Mouse (Mus musculus) ES-CJ7 (cell line): ENCODE data around the gene Arid1b.
A peak's percentile ranks its signal among the peaks of the same experiment; 100 is the strongest.

ENCODE experiments used
- DNase-seq: peaks from one replicate; pipeline ENCODE4 v3.0.0; 2011; ENCODE audit warnings: low read depth, low spot score

Gene Arid1b

GRCm38 (mm10) chr17:5372951-5373350 is 378.8 kb downstream of the Arid1b start:
- no peak for DNase-seq

DNA sequence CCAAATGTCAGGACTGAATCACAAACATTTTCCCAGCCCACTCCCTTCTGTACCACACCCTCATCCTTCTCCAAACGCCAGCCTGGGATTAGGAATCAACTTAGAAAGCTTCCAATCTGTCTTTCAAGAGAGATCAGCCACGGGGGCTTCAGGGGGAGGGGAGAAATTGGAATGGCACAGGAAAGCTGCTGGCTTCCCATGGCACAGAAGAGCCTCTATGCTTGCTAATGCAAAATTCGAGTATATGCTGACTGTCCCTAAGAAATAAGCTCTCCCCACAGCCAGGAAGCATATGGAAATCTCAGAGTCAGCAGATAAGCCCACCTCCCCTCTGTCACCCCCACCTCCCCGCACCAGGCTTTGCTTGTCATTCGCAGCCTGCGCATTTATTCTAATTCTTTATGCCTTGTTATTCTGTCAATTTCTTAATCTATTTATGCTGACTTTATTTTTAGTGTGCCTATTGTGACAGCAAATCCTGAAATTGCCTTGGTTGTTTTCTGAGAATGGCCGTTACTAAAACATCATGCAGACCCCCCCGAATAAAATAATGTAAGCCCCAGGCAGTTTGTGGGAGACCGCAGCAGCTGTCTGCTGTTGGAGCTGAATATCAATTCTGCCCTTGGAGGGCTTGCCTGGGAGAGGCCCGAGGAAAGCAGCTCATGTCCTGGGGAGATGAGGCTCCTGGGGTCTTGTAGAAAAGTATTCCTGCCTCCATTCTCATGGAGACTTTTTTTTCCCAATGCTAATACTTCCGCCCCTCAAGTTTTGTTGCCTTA is 383.2 kb downstream of the Arid1b start:
- DNase-seq = no peak

GRCm38 (mm10) chr17:5377930-5378310 is 383.8 kb downstream of the Arid1b start:
- peak; percentile 44 for DNase-seq

DNA sequence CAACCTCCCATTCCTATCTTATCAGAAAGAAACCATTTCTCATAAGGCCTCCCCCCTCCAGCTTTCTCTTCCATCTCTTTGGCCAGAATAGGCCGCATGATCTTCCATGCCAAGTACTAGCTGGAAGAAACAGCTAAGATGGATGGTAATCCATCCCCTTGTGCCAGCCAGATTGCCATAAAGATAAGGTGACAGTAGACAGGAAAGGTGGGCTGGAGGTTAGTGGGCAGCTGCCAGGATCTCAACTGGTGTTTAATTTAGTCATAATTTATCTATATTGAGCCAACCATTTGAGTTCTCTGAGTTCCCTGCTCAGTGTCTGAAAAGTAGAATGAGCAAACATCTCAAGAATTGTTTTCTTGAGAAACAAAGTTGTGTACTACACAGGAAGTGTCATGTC is 391.6 kb downstream of the Arid1b start:
- no peak for DNase-seq

- no peak for DNase-seq
Observed at GRCm38 (mm10) chr17:5386885-5387545, 392.9 kb downstream of the Arid1b start.

DNA sequence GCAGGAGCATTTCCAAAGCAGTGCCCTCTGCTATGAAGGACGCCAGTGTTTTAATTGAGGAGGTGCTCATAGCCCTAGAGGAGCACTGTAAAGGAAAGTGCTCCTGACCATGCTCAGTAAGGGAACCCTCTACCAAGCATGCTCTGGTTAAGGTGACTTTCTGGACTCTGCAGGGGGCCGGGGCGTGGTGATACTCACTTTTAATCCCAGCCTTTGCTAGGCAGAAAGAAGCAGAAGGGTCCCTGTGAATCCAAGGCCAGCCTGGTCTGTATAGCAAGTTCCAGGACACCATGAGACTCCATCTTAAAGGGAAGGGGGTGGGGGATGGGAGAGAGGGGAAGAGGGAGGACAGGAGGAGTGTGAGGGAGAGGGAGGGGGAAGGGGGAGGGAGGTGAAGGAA is 394.2 kb downstream of the Arid1b start:
- DNase-seq = peak; percentile 71

DNA sequence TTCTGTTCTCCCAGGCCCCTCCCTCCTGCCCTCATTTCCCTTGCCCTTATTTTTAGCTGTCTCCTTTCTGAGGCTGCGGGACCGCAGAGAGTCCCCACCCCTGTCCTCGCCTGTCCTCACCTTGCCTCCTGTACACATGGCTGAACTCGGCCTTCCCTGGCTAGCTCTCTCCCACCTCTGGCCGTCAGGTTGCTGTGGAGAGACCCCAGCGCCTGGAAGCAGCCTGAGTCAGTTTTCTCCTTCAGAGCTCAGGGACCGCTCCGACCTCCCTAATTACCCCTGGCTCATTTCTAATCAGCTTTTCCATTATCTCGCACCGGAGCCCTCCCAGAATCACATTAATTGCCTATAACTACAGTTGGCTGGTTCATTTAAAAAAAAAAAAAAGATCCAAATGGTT is 396.6 kb downstream of the Arid1b start:
- no peak for DNase-seq

DNA sequence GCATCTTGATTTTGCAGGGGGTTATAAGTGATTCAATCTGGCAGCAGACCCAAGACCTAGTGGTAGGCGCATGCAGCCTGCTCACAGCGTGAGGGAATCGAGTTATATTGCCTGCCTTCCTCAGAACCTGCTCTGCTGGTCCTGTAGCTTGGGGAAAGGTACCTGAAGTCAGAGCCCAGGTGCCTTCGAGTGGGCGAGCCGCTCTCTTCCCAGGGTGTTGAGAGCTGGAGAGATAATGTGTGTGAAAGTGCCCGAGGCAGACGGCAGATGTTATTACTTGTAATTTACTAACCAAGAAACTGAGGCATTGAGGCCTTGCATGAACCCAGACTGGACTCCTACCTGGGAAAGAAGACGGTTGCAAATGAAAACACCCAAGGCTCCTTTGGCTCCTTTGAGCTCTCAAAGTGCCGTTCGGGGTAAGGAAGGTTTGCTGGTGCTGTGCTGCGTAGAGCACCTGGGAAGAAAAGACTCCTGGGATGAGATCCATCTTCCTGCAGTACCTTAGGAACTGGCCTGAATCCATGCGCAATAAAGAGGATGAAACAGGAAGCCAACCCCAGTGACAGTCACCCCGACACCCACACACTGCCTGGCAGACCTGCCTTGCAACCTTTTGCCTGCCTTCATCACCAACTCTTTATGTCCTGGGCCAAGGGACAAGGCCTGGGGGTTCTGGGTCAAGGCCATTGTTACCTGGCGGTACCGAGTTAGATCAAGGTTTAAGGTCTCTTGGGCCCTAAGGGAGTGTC is 401.5 kb downstream of the Arid1b start:
- DNase-seq = no peak

GRCm38 (mm10) chr17:5396213-5396612 is 402.1 kb downstream of the Arid1b start:
- no peak for DNase-seq
